ENCODE assay signal across 12 mouse cellular contexts in the genomic region with DNA sequence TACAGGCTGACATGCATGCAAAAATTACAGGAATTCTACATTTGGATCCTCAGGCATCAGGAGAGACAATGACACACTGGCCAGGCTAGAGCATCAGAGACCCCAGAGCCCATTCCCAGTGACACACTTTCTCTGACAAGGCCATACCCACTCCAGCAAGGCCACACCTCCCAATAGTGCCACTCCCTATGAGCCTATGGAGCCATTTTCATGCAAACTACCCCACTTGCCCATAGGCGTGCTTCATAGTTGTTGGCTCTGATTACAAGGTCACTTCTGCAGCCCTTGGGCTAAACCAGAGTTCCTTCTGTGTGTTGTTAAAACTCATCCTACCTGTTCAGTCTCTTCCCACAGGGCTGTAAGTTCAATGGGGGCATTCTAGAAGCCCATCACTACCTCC. TPM values are rescaled to one million over a fixed set of nuclear protein-coding genes. Genes with fewer than 3 reads are reported as not detected.
DNase-seq lines count a peak whose midpoint lies in the region; ATAC-seq and TF ChIP-seq lines count a peak whose summit lies in the region.
"Had no signal": no experiment of that assay in that cellular context is flagged by ENCODE, and none has a peak within 500 bp of the region (broad histone marks: within the 10 kb centered on the region; RNA-seq: fewer than 3 reads in every experiment).

No protein-coding gene starts in this region.

- no peak overlapping the region for H3K9ac ChIP-seq in heart, embryonic 15.5 days
- H3K9ac ChIP-seq in lung, embryonic 14.5 days = no peak overlapping the region
- H3K9ac ChIP-seq in ES-E14 (ENCODE audit: insufficient read depth, low read depth, low read length, poor library complexity, severe bottlenecking) = no peak overlapping the region
- H3K9ac ChIP-seq in stomach, embryonic 15.5 days = no peak overlapping the region
- no peak overlapping the region for H3K9ac ChIP-seq in forebrain, embryonic 13.5 days
- H3K9ac ChIP-seq: forebrain, postnatal 0 days had no signal

- H3K4me2 ChIP-seq in heart, embryonic 15.5 days = no peak overlapping the region
- peak overlapping the region; percentile 35; the same call in 1 of the 2 replicates for H3K4me2 ChIP-seq in lung, embryonic 14.5 days
- H3K4me2 ChIP-seq in stomach, embryonic 15.5 days = no peak overlapping the region
- no peak overlapping the region for H3K4me2 ChIP-seq in forebrain, embryonic 13.5 days

- H3K27ac ChIP-seq in heart, embryonic 15.5 days = peak overlapping the region; percentile 31
- H3K27ac ChIP-seq in lung, embryonic 14.5 days (ENCODE audit: low read depth) = 0 out of 2 replicates have a peak overlapping the region, but pooled peaks have one; percentile 67
- H3K27ac ChIP-seq in ES-E14 (ENCODE audit: insufficient read depth, low read depth, low read length, poor library complexity, severe bottlenecking) = peak overlapping the region; percentile 81; the same call in 1 of the 2 replicates
- 0 out of 2 replicates have a peak overlapping the region, but pooled peaks have one; percentile 26 for H3K27ac ChIP-seq in stomach, embryonic 15.5 days
- no peak overlapping the region for H3K27ac ChIP-seq in forebrain, embryonic 13.5 days
- H3K27ac ChIP-seq: embryonic facial prominence, embryonic 10.5 days; hindbrain, postnatal 0 days; kidney, postnatal 0 days had no signal

- no peak for ATAC-seq in heart, embryonic 15.5 days (replicated peaks; ENCODE audit: insufficient number of reproducible peaks, insufficient read depth, low FRiP score, low read depth)
- no peak for ATAC-seq in lung, embryonic 14.5 days (ENCODE audit: insufficient read depth)
- ATAC-seq in stomach, embryonic 15.5 days (ENCODE audit: insufficient read depth, low FRiP score, low read depth) = no peak
- ATAC-seq in forebrain, embryonic 13.5 days = no peak
- ATAC-seq: forebrain, postnatal 0 days had no signal

- no peak for DNase-seq in heart, adult 8-10 months (ENCODE audit: low spot score)
- DNase-seq in lung, embryonic 14.5 days = no peak
- no peak for DNase-seq in lung, postnatal 25 days (ENCODE audit: low spot score)
- DNase-seq in ES-E14 (ENCODE audit: low read depth, low spot score) = no peak
- DNase-seq: forebrain, postnatal 0 days had no signal

- H3K27me3 ChIP-seq in heart, embryonic 15.5 days = no peaks in the 10 kb centered on the region
- H3K27me3 ChIP-seq in lung, embryonic 14.5 days (ENCODE audit: insufficient read depth, low read length) = no peaks in the 10 kb centered on the region
- H3K27me3 ChIP-seq in stomach, embryonic 15.5 days (replicated peaks) = no peaks in the 10 kb centered on the region
- H3K27me3 ChIP-seq in forebrain, embryonic 13.5 days = no peaks in the 10 kb centered on the region

- H3K36me3 ChIP-seq in heart, embryonic 15.5 days = no peaks in the 10 kb centered on the region
- no peaks in the 10 kb centered on the region for H3K36me3 ChIP-seq in lung, embryonic 14.5 days (ENCODE audit: insufficient read depth)
- H3K36me3 ChIP-seq in ES-E14 (ENCODE audit: control insufficient read depth, insufficient read depth, low read length, poor library complexity, severe bottlenecking) = no peaks in the 10 kb centered on the region; the same call in 1 of the 2 replicates
- no peaks in the 10 kb centered on the region for H3K36me3 ChIP-seq in stomach, embryonic 15.5 days
- no peaks in the 10 kb centered on the region for H3K36me3 ChIP-seq in forebrain, embryonic 13.5 days (ENCODE audit: poor library complexity, severe bottlenecking)
- H3K36me3 ChIP-seq: embryonic facial prominence, embryonic 10.5 days had no signal

- no peaks in the 10 kb centered on the region for H3K9me3 ChIP-seq in heart, embryonic 15.5 days (replicated peaks)
- H3K9me3 ChIP-seq in lung, embryonic 14.5 days (ENCODE audit: low read depth, low read length) = no peaks in the 10 kb centered on the region
- no peaks in the 10 kb centered on the region for H3K9me3 ChIP-seq in ES-E14 (ENCODE audit: control insufficient read depth, insufficient read depth, low read depth, low read length)
- H3K9me3 ChIP-seq in stomach, embryonic 15.5 days = no peaks in the 10 kb centered on the region
- H3K9me3 ChIP-seq in forebrain, embryonic 13.5 days (replicated peaks) = no peaks in the 10 kb centered on the region
- H3K9me3 ChIP-seq: embryonic facial prominence, embryonic 10.5 days had no signal

- 69% methylated on average over 1 of the region's 1 CpGs for WGBS in heart, embryonic 15.5 days
- 83% methylated on average over 1 of the region's 1 CpGs for WGBS in lung, embryonic 14.5 days
- 75% methylated on average over 1 of the region's 1 CpGs for WGBS in stomach, embryonic 15.5 days
- 60% methylated on average over 1 of the region's 1 CpGs for WGBS in forebrain, embryonic 13.5 days

- H3K4me1 ChIP-seq in heart, embryonic 15.5 days (replicated peaks) = peaks cover 35% of the 10 kb centered on the region
- peaks cover 8% of the 10 kb centered on the region; the same call in 1 of the 2 replicates for H3K4me1 ChIP-seq in lung, embryonic 14.5 days (ENCODE audit: insufficient read depth)
- peaks cover 5 to 17% of the 10 kb centered on the region in 2 experiments for H3K4me1 ChIP-seq in ES-E14 (ENCODE audit: control insufficient read depth in 2 of 2, insufficient read depth in 2 of 2, low read length in 2 of 2, poor library complexity in 1 of 2)
- peaks cover 12% of the 10 kb centered on the region; the same call in 1 of the 2 replicates for H3K4me1 ChIP-seq in stomach, embryonic 15.5 days
- peaks cover 17% of the 10 kb centered on the region for H3K4me1 ChIP-seq in forebrain, embryonic 13.5 days

- in situ Hi-C loops in ES-E14 (cut with MboI; ENCODE audit: low sequenced_read_pairs in 2 of 2, unreplicated experiment in 2 of 2) = no loop called here

- TF ChIP-seq CTCF in lung, embryonic 14.5 days (IDR thresholded peaks at IDR 0.05; ENCODE audit: low read depth) = no peak

- H3K4me3 ChIP-seq in heart, embryonic 15.5 days = no peak overlapping the region
- H3K4me3 ChIP-seq in lung, embryonic 14.5 days (ENCODE audit: low read depth, low read length) = no peak overlapping the region
- peak overlapping the region; percentile 55 to 56; a peak in 3 of 4 replicates for H3K4me3 ChIP-seq in ES-E14 (ENCODE audit: insufficient read depth in 1 of 2, low read depth in 1 of 2, low read length in 2 of 2, poor library complexity in 1 of 2, severe bottlenecking in 1 of 2)
- no peak overlapping the region for H3K4me3 ChIP-seq in stomach, embryonic 15.5 days (replicated peaks)
- H3K4me3 ChIP-seq in forebrain, embryonic 13.5 days = no peak overlapping the region
- H3K4me3 ChIP-seq: embryonic facial prominence, embryonic 10.5 days; erythroblast, embryonic 14.5 days had no signal

TF ChIP-seq in ES-E14, 5 proteins besides CTCF, POLR2A, EP300 and RAD21:
- TF ChIP-seq MAFK (IDR thresholded peaks at IDR 0.05; ENCODE audit: insufficient read depth, low read depth, low read length) (no peak), CHD2 (IDR thresholded peaks at IDR 0.05; ENCODE audit: low read depth, low read length) (no peak), ZNF384 (IDR thresholded peaks at IDR 0.05; ENCODE audit: low read depth, low read length) (no peak), ZC3H11A (IDR thresholded peaks at IDR 0.05; ENCODE audit: borderline replicate concordance, low read depth, low read length) (no peak), HCFC1 (IDR thresholded peaks at IDR 0.05; ENCODE audit: borderline replicate concordance, insufficient read depth, low read length) (no peak)

RNA-seq across cellular contexts. Expression of a gene that starts 25.1 kb away (rescaled TPM):
- 20.7 and 27.8 TPM in 2 replicates for polyA plus RNA-seq in heart, embryonic 15.5 days (2015; fragmentation: Nextera tagmentation; extraction: Ambion mirVana)
- total RNA-seq in heart, adult 8-10 months (2022) = 10 to 100 TPM; 14.8 to 19.1 (median 15.9) TPM
- polyA plus RNA-seq in lung, embryonic 14.5 days (2014; fragmentation: Nextera tagmentation; extraction: Ambion mirVana) = 19.6 and 21.7 TPM in 2 replicates
- 10.4 and 11.4 TPM in 2 replicates for total RNA-seq in ES-E14 (2012; rRNA removed)
- 11.0 and 14.5 TPM in 2 replicates for polyA plus RNA-seq in stomach, embryonic 15.5 days (2015; fragmentation: Nextera tagmentation; extraction: Ambion mirVana)
- polyA plus RNA-seq in forebrain, embryonic 13.5 days (2015; fragmentation: Nextera tagmentation; extraction: Ambion mirVana) = 30.6 and 33.3 TPM in 2 replicates

Comparison
In these comparisons a context has a peak if more than half of its experiments do, and no peak if none do; other contexts are left out.
1. H3K4me3 ChIP-seq: peak in ES-E14 (2 of 2); none in heart, embryonic 15.5 days (single experiment), lung, embryonic 14.5 days (single experiment), stomach, embryonic 15.5 days (single experiment) and forebrain, embryonic 13.5 days (single experiment).